Mouse (Mus musculus): ENCODE measurements around the gene Notch3.

- no peak for TF ChIP-seq MAX (IDR thresholded peaks at IDR 0.05)
- TF ChIP-seq CTCF (IDR thresholded peaks at IDR 0.05; ENCODE audit: control insufficient read depth, insufficient read depth, insufficient read length): no peak
- TF ChIP-seq USF1 (IDR thresholded peaks at IDR 0.05; ENCODE audit: low read depth): no peak
- no peak for TF ChIP-seq MYOG (IDR thresholded peaks at IDR 0.05; ENCODE audit: control insufficient read depth, extremely low read depth, insufficient read length)
- no peak for TF ChIP-seq MYOD1 (IDR thresholded peaks at IDR 0.05; ENCODE audit: control insufficient read depth, insufficient read length, low read depth)
- no peak for TF ChIP-seq FOSL1 (IDR thresholded peaks at IDR 0.05; ENCODE audit: insufficient read depth, low read length, poor library complexity, severe bottlenecking)
- TF ChIP-seq CEBPB (IDR thresholded peaks at IDR 0.05; ENCODE audit: low read depth): no peak
Measured at GRCm38 (mm10) chr17:32112434-32113254, 54.0 kb downstream of the Notch3 start.

Data from C2C12 (cell line).